Mouse (Mus musculus) lung, embryonic 14.5 days (tissue): ENCODE data around the gene Tmtc4. TPM values are rescaled to one million over a fixed set of nuclear protein-coding genes. Genes with fewer than 3 reads are reported as not detected.
A peak's percentile ranks its signal among the peaks of the same experiment; 100 is the strongest.

Source experiments
- ATAC-seq: fragments of 200-750 bp; cut with Nextera tagmentation; 2 replicates; pipeline ENCODE4 v1.8.0; 2017; ENCODE audit warnings: mild to moderate bottlenecking, moderate TSS enrichment, moderate library complexity; ENCODE audit not compliant: insufficient read depth
- DNase-seq: peaks from one replicate; pipeline ENCODE4 v3.0.0-alpha.2; 2015
- H3K27ac ChIP-seq: fragments of 300-500 bp; sonication (generic); 2 replicates; pipeline ENCODE4 v1.5.1; 2014; ENCODE audit warnings: low read depth, mild to moderate bottlenecking, moderate library complexity
- H3K27me3 ChIP-seq: fragments of 300-500 bp; sonication (generic); 2 replicates; pipeline ENCODE4 v1.6.1; 2014; ENCODE audit warnings: low read length, control low read depth; ENCODE audit not compliant: insufficient read depth
- H3K36me3 ChIP-seq: fragments of 300-500 bp; sonication (generic); 2 replicates; pipeline ENCODE4 v1.6.1; 2014; ENCODE audit warnings: control low read depth; ENCODE audit not compliant: insufficient read depth
- H3K4me1 ChIP-seq: fragments of 300-500 bp; sonication (generic); 2 replicates; pipeline ENCODE4 v1.6.1; 2014; ENCODE audit warnings: antibody characterized with exemption, control low read depth; ENCODE audit not compliant: insufficient read depth
- H3K4me2 ChIP-seq: fragments of 300-500 bp; sonication (generic); 2 replicates; pipeline ENCODE4 v1.6.1; 2014; ENCODE audit warnings: mild to moderate bottlenecking
- H3K4me3 ChIP-seq: fragments of 300-500 bp; sonication (generic); 2 replicates; pipeline ENCODE4 v1.5.1; 2014; ENCODE audit warnings: low read depth, low read length
- H3K9ac ChIP-seq: fragments of 300-500 bp; sonication (generic); 2 replicates; pipeline ENCODE4 v1.6.1; 2014
- H3K9me3 ChIP-seq: fragments of 300-500 bp; sonication (generic); 2 replicates; pipeline ENCODE4 v1.6.1; 2016; ENCODE audit warnings: low read depth, low read length, control low read depth
- CTCF ChIP-seq: IDR thresholded peaks from 2 replicates; pipeline ENCODE4 v1.5.1; 2016; ENCODE audit warnings: antibody characterized with exemption, low read depth
- WGBS: fragments of 180-500 bp; shearing (Covaris S2); extraction: QIAGEN DNeasy Blood & Tissue Kit; methylation state at CpG from one replicate; pipeline ENCODE4 v1.1.7; 2014; 5-methylcytosine and 5-hydroxymethylcytosine counted together
- polyA plus RNA-seq: library from polyadenylated mRNA; unstranded; fragments of >200 nt; fragmentation: Nextera tagmentation; extraction: Ambion mirVana; gene quantifications from 2 replicates; pipeline ENCODE4 v1.2.1, GENCODE M21; 2014

Tmtc4 gene
- polyA plus RNA-seq, 1 experiment from 2014 or later, result 18.6 TPM

DNA sequence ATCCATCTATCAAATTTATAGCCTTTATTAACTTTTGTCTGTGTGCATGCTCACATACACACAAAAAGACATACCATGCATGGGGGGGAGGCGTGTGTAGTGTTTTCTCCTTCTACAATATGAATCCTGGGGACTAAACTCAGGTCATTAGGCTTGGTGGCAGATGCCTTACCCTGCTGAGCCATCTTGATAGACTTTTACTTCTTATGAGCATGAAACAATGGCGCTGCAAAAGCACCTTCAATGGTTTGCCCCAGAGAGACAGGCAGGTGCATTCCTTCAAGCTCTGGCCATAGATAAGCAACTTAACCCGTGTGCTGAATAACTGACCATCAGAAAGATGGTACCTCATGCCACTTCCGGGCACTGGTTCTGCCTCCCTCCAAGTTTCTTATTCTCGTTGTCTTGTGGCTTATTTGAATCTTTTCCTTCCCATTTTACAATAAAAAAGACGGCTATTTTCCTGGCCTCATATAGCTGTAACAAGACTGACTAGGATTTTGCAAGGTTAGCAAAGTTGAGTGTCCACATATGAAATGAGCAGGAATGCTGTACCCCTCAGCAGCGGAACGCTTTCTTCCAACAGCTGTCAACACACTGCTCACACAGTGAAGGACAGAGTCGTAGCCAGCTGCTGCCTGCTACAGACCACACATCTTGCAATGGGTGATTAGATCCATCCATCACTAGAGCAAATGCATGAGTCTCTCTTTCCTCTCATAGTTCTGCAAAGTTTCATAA is 6.6 kb downstream of the Tmtc4 start:
- DNase-seq, result peak; percentile 64
- no peak overlapping the region for H3K4me2 ChIP-seq
- no peaks in the 10 kb centered on the region for H3K27me3 ChIP-seq
- WGBS, result 54% methylated on average over 9 of the region's 9 CpGs
- H3K27ac ChIP-seq, result no peak overlapping the region
- peaks cover 2% of the 10 kb centered on the region; the same call in 1 of the 2 replicates for H3K4me1 ChIP-seq
- TF ChIP-seq CTCF, result no peak
- no peak overlapping the region for H3K9ac ChIP-seq
- ATAC-seq, result peak; percentile 90
- H3K36me3 ChIP-seq, result no peaks in the 10 kb centered on the region
- no peak overlapping the region for H3K4me3 ChIP-seq
- no peaks in the 10 kb centered on the region for H3K9me3 ChIP-seq

GRCm38 (mm10) chr14:122974854-122975570 is 8.8 kb downstream of the Tmtc4 start:
- peaks cover 20% of the 10 kb centered on the region; the same call in 1 of the 2 replicates for H3K36me3 ChIP-seq
- WGBS, result 65% methylated on average over 3 of the region's 3 CpGs
- no peaks in the 10 kb centered on the region for H3K9me3 ChIP-seq
- no peaks in the 10 kb centered on the region for H3K4me1 ChIP-seq
- DNase-seq (peak; percentile 26), ATAC-seq (no peak)
- H3K4me3 ChIP-seq, result no peak overlapping the region
- H3K4me2 ChIP-seq, result no peak overlapping the region
- no peak overlapping the region for H3K9ac ChIP-seq
- H3K27ac ChIP-seq, result no peak overlapping the region
- no peak for TF ChIP-seq CTCF
- H3K27me3 ChIP-seq, result no peaks in the 10 kb centered on the region

DNA sequence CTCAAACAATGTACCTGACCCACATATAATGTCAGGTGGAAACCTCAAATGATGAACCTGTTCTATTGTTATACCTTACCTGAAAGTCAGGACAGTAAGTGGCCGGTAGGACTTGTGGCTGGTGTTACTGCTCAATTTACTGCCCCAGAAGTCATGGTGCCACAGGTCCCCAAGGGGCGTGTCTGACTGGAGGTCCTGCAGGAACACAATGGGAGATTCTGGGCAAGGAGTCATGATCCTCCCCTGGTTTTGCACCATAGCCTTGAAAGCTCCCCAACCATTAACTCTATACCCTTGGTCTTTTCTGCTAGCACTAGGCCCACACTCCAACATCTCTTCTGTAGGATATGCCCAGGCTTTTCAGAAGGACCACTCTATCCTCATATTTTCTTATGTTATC is 10.7 kb downstream of the Tmtc4 start:
- ATAC-seq, result no peak
- no peak overlapping the region for H3K9ac ChIP-seq
- H3K4me3 ChIP-seq, result no peak overlapping the region
- no peaks in the 10 kb centered on the region for H3K4me1 ChIP-seq
- no peak for TF ChIP-seq CTCF
- no peak overlapping the region for H3K27ac ChIP-seq
- H3K4me2 ChIP-seq, result no peak overlapping the region
- WGBS, result 96% methylated on average over 2 of the region's 2 CpGs
- H3K36me3 ChIP-seq, result peaks cover 20% of the 10 kb centered on the region; the same call in 1 of the 2 replicates
- no peak for DNase-seq
- H3K9me3 ChIP-seq, result no peaks in the 10 kb centered on the region
- no peaks in the 10 kb centered on the region for H3K27me3 ChIP-seq

GRCm38 (mm10) chr14:122968049-122968448 is 15.8 kb downstream of the Tmtc4 start:
- H3K4me1 ChIP-seq, result no peaks in the 10 kb centered on the region
- no peaks in the 10 kb centered on the region for H3K9me3 ChIP-seq
- peaks cover 31% of the 10 kb centered on the region; the same call in 1 of the 2 replicates for H3K36me3 ChIP-seq
- no peak overlapping the region for H3K27ac ChIP-seq
- H3K9ac ChIP-seq, result no peak overlapping the region
- H3K4me3 ChIP-seq, result no peak overlapping the region
- WGBS, result 66% methylated on average over 2 of the region's 2 CpGs
- no peaks in the 10 kb centered on the region for H3K27me3 ChIP-seq
- ATAC-seq (no peak), DNase-seq (no peak)
- no peak overlapping the region for H3K4me2 ChIP-seq
- no peak for TF ChIP-seq CTCF

- no peak for DNase-seq
- H3K9ac ChIP-seq, result no peak overlapping the region
- no peaks in the 10 kb centered on the region for H3K27me3 ChIP-seq
- no peak overlapping the region for H3K4me2 ChIP-seq
- ATAC-seq, result no peak
- no peak for TF ChIP-seq CTCF
- H3K36me3 ChIP-seq, result no peaks in the 10 kb centered on the region
- H3K4me3 ChIP-seq, result no peak overlapping the region
- H3K4me1 ChIP-seq, result no peaks in the 10 kb centered on the region
- H3K27ac ChIP-seq, result no peak overlapping the region
- H3K9me3 ChIP-seq, result no peaks in the 10 kb centered on the region
- 89% methylated on average over 8 of the region's 8 CpGs for WGBS
Observed at GRCm38 (mm10) chr14:122957941-122958340, 25.9 kb downstream of the Tmtc4 start.

- H3K4me1 ChIP-seq, result no peaks in the 10 kb centered on the region
- H3K9ac ChIP-seq, result no peak overlapping the region
- DNase-seq (peak; percentile 82), ATAC-seq (peak; percentile 85)
- H3K9me3 ChIP-seq, result no peaks in the 10 kb centered on the region
- 14% methylated on average over 1 of the region's 1 CpGs for WGBS
- 0 out of 2 replicates have a peak, but pooled peaks cover 4% of the 10 kb centered on the region for H3K36me3 ChIP-seq
- peak; percentile 78 for TF ChIP-seq CTCF
- no peak overlapping the region for H3K4me2 ChIP-seq
- H3K4me3 ChIP-seq, result no peak overlapping the region
- H3K27me3 ChIP-seq, result no peaks in the 10 kb centered on the region
- no peak overlapping the region for H3K27ac ChIP-seq
Observed at GRCm38 (mm10) chr14:122953331-122953730, 30.5 kb downstream of the Tmtc4 start.

- H3K4me3 ChIP-seq, result no peak overlapping the region
- 91% methylated on average over 1 of the region's 1 CpGs for WGBS
- H3K9me3 ChIP-seq, result no peaks in the 10 kb centered on the region
- no peaks in the 10 kb centered on the region for H3K27me3 ChIP-seq
- ATAC-seq (no peak), DNase-seq (no peak)
- peaks cover 4% of the 10 kb centered on the region; the same call in 1 of the 2 replicates for H3K36me3 ChIP-seq
- no peak overlapping the region for H3K27ac ChIP-seq
- no peak overlapping the region for H3K9ac ChIP-seq
- no peak overlapping the region for H3K4me2 ChIP-seq
- no peak for TF ChIP-seq CTCF
- no peaks in the 10 kb centered on the region for H3K4me1 ChIP-seq
Observed at GRCm38 (mm10) chr14:122952556-122952955, 31.3 kb downstream of the Tmtc4 start.
